ENCODE assay signal across 11 mouse cellular contexts in the genomic region with DNA sequence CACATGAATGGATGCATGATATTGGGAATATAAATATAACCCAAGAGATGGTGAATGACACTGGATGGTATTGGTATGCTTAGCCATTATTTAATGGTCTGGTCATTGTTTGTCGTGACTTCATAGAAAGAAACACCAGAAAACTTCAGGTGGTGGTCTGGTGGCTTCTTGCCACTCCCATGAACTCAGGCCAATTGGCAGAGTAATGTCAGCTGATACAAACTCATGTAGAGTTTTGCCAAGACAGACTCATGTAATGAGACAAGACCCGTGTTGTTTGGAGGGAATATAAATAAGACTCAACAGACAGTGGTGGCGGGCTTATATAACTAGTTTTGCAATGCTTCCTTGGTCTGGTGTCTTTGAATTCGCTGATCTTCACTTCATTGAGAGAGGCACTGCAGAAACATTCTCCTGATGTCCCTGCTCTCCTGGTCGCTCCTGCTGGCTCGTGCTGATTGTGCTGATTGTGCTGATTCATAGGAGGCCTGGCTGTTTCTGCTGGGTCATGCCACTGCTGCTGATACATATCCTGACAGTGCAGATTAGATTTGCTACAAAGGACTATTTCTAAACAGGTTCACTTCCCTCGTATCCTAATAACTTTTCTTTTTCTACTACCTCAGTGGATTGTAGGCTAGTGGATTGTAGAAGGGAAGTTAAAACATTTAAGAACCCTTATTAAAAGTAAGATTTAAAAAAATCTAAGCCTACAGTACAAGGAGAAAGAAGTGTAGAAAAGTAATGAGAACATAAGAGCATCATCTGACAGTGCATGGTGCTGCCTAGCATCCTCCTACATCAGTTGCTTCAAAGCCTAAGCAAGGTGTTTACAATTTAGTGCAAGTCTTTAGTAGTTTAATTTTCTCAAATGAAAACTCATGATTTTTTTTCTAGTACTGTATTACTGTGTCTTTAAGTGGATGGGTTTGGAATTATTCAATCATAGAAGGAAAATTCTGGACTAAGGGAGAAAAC.
A peak's percentile ranks its signal among the peaks of the same experiment; 100 is the strongest.
DNase-seq lines count a peak whose midpoint lies in the region; ATAC-seq and TF ChIP-seq lines count a peak whose summit lies in the region.
"Had no signal": no experiment of that assay in that cellular context is flagged by ENCODE, and none has a peak within 500 bp of the region (broad histone marks: within the 10 kb centered on the region; RNA-seq: fewer than 3 reads in every experiment).

No protein-coding gene starts in this region.

- H3K36me3 ChIP-seq in liver, embryonic 16.5 days (ENCODE audit: control insufficient read depth, insufficient read depth): no peaks in the 10 kb centered on the region
- no peaks in the 10 kb centered on the region for H3K36me3 ChIP-seq in forebrain, postnatal 0 days (ENCODE audit: insufficient read depth)

- TF ChIP-seq POLR2A in brain, embryonic 14.5 days (IDR thresholded peaks at IDR 0.05; ENCODE audit: borderline replicate concordance, extremely low read depth, insufficient read depth, insufficient read length, poor library complexity, severe bottlenecking): no peak

- DNase-seq in embryo, embryonic 10.5 days (ENCODE audit: low spot score): peak; percentile 12
- no peak for DNase-seq in embryo, embryonic 9.5 days (ENCODE audit: extremely low spot score)
- DNase-seq in 416B (ENCODE audit: low read depth): peak; percentile 67
- peak; percentile 10 for DNase-seq in brain, embryonic 14.5 days (ENCODE audit: low read depth)
- no peak for DNase-seq in forebrain, postnatal 0 days
- DNase-seq in urinary bladder, postnatal 10 days (ENCODE audit: low spot score): no peak
- no peak for DNase-seq in cerebellum, adult 9-11 months
- DNase-seq: heart, postnatal 10 days; kidney, adult 9 months had no signal

- peak overlapping the region; percentile 34 for H3K4me2 ChIP-seq in liver, embryonic 16.5 days (ENCODE audit: low read depth, low read length)
- no peak overlapping the region for H3K4me2 ChIP-seq in forebrain, postnatal 0 days (ENCODE audit: low read depth)

- H3K27ac ChIP-seq in liver, embryonic 16.5 days (ENCODE audit: low read length): peak overlapping the region; percentile 94
- no peak overlapping the region for H3K27ac ChIP-seq in forebrain, postnatal 0 days (ENCODE audit: low read depth, low read length)

- no peak for TF ChIP-seq CTCF in brain, embryonic 14.5 days (IDR thresholded peaks at IDR 0.05; ENCODE audit: borderline replicate concordance, extremely low read depth, insufficient read depth, insufficient read length)
- TF ChIP-seq CTCF in forebrain, postnatal 0 days (IDR thresholded peaks at IDR 0.05; ENCODE audit: low read depth): no peak

- peaks cover 24% of the 10 kb centered on the region for H3K4me1 ChIP-seq in liver, embryonic 16.5 days (ENCODE audit: control insufficient read depth, low read depth, low read length)
- no peaks in the 10 kb centered on the region for H3K4me1 ChIP-seq in forebrain, postnatal 0 days (ENCODE audit: insufficient read depth)

- H3K4me3 ChIP-seq in liver, embryonic 16.5 days (ENCODE audit: low read depth, low read length): no peak overlapping the region
- H3K4me3 ChIP-seq in forebrain, postnatal 0 days (ENCODE audit: low read depth, low read length): no peak overlapping the region

- 0 out of 2 replicates have a peak overlapping the region, but pooled peaks have one; percentile 22 for H3K9ac ChIP-seq in liver, embryonic 16.5 days (ENCODE audit: low read depth, low read length)
- H3K9ac ChIP-seq in forebrain, postnatal 0 days: no peak overlapping the region

- no peaks in the 10 kb centered on the region for H3K27me3 ChIP-seq in liver, embryonic 16.5 days (ENCODE audit: control insufficient read depth, insufficient read depth, low read depth, low read length)
- H3K27me3 ChIP-seq in forebrain, postnatal 0 days (ENCODE audit: insufficient read depth, low read length): no peaks in the 10 kb centered on the region
- H3K27me3 ChIP-seq: CH12.LX had no signal

- H3K9me3 ChIP-seq in liver, embryonic 16.5 days (replicated peaks; ENCODE audit: control insufficient read depth, low read length): no peaks in the 10 kb centered on the region
- H3K9me3 ChIP-seq in forebrain, postnatal 0 days (ENCODE audit: low read length): no peaks in the 10 kb centered on the region

- peak; percentile 100 for ATAC-seq in liver, embryonic 16.5 days (ENCODE audit: low read depth)
- no peak for ATAC-seq in forebrain, postnatal 0 days

- 36% methylated on average over 7 of the region's 7 CpGs for WGBS in liver, embryonic 16.5 days (ENCODE audit: insufficient replicate concordance)
- WGBS in forebrain, postnatal 0 days: 75% methylated on average over 7 of the region's 7 CpGs

Comparison
In these comparisons a context has a peak if more than half of its experiments do, and no peak if none do; other contexts are left out.
1. DNase-seq: peak in embryo, embryonic 10.5 days (single experiment), 416B (single experiment) and brain, embryonic 14.5 days (single experiment); none in embryo, embryonic 9.5 days (single experiment), forebrain, postnatal 0 days (single experiment), urinary bladder, postnatal 10 days (single experiment) and cerebellum, adult 9-11 months (single experiment).